Comparison of ENCODE assay signal across 40 mouse cellular contexts in genomic region chr9:37345406-37345805, GRCm38 (mm10). TPM values are rescaled to one million over a fixed set of nuclear protein-coding genes. Genes with fewer than 3 reads are reported as not detected.
"Had no signal": no experiment of that assay in that cellular context is flagged by ENCODE, and none has a peak within 500 bp of the region (broad histone marks: within the 10 kb centered on the region; RNA-seq: fewer than 3 reads in every experiment).

No protein-coding gene starts in this region.

- H3K9me3 ChIP-seq: heart, embryonic 12.5 days; heart, embryonic 13.5 days; heart, embryonic 15.5 days; hindbrain, embryonic 10.5 days; hindbrain, embryonic 12.5 days; hindbrain, embryonic 13.5 days; hindbrain, embryonic 15.5 days; intestine, embryonic 15.5 days; kidney, embryonic 15.5 days had no signal

- H3K9ac ChIP-seq: heart, embryonic 12.5 days; heart, embryonic 13.5 days; heart, embryonic 15.5 days; hindbrain, embryonic 12.5 days; hindbrain, embryonic 13.5 days; hindbrain, embryonic 14.5 days; hindbrain, embryonic 15.5 days; intestine, embryonic 15.5 days; kidney, embryonic 15.5 days had no signal

- H3K4me1 ChIP-seq: intestine, embryonic 15.5 days had no signal

- H3K27me3 ChIP-seq: heart, embryonic 12.5 days; heart, embryonic 13.5 days; heart, embryonic 15.5 days; hindbrain, embryonic 12.5 days; hindbrain, embryonic 13.5 days; hindbrain, embryonic 15.5 days; intestine, embryonic 15.5 days had no signal

- DNase-seq: heart, postnatal 10 days; heart, postnatal 36 days; heart, postnatal 4 days; kidney, adult 11 months; kidney, adult 18-20 months; kidney, adult 2 months; kidney, adult 8-10 months; kidney, adult 9 months; kidney, postnatal 10 days; kidney, postnatal 14 days; kidney, postnatal 25 days; kidney, postnatal 36 days; kidney, postnatal 4 days; layer of hippocampus, adult 9-11 months; layer of hippocampus, postnatal 36 days had no signal

- H3K4me3 ChIP-seq: heart, embryonic 12.5 days; heart, embryonic 13.5 days; heart, embryonic 15.5 days; hindbrain, embryonic 10.5 days; hindbrain, embryonic 12.5 days; hindbrain, embryonic 13.5 days; hindbrain, embryonic 15.5 days; intestine, embryonic 15.5 days; kidney, embryonic 15.5 days; layer of hippocampus, adult 2 months; left cerebral cortex, adult 2 months had no signal

- H3K4me2 ChIP-seq: heart, embryonic 11.5 days; heart, embryonic 12.5 days; heart, embryonic 13.5 days; heart, embryonic 15.5 days; hindbrain, embryonic 12.5 days; hindbrain, embryonic 13.5 days; hindbrain, embryonic 14.5 days; hindbrain, embryonic 15.5 days; intestine, embryonic 15.5 days; kidney, embryonic 15.5 days had no signal

- ATAC-seq: hindbrain, embryonic 16.5 days; hindbrain, postnatal 0 days; inflammation-experienced regulatory T-cells, adult 6 months; intestine, embryonic 15.5 days; intestine, embryonic 16.5 days; intestine, postnatal 0 days had no signal

- H3K36me3 ChIP-seq: hindbrain, embryonic 15.5 days; intestine, embryonic 15.5 days had no signal

- H3K27ac ChIP-seq: heart, embryonic 13.5 days; heart, embryonic 15.5 days; hindbrain, embryonic 10.5 days; hindbrain, embryonic 12.5 days; hindbrain, embryonic 13.5 days; hindbrain, embryonic 14.5 days; hindbrain, embryonic 15.5 days; hindbrain, postnatal 0 days; intestine, embryonic 15.5 days; kidney, embryonic 15.5 days; kidney, postnatal 0 days; layer of hippocampus, adult 2 months; left cerebral cortex, adult 2 months had no signal

RNA-seq across cellular contexts. Expression of gene Hepacam, which starts 21.7 kb away (rescaled TPM):
- total RNA-seq: heart, postnatal 25 days; heart, postnatal 36 days; heart, postnatal 4 days; hematopoietic stem cell, adult 5-6 weeks had no signal
- polyA plus RNA-seq: heart, embryonic 11.5 days; heart, embryonic 12.5 days; heart, embryonic 14.5 days; inflammation-experienced regulatory T-cells, adult 6 months; intestine, embryonic 14.5 days; kidney, embryonic 14.5 days; kidney, embryonic 15.5 days; kidney, embryonic 16.5 days had no signal

RNA-seq across cellular contexts. Expression of gene Robo4, which starts 56.3 kb away (rescaled TPM):
- polyA plus RNA-seq: inflammation-experienced regulatory T-cells, adult 6 months had no signal
